21 mouse cellular contexts compared by ENCODE assay signal in genomic region chr4:131075326-131075932, GRCm38 (mm10).
DNase-seq lines count a peak whose midpoint lies in the region; ATAC-seq and TF ChIP-seq lines count a peak whose summit lies in the region.
"Had no signal": no experiment of that assay in that cellular context is flagged by ENCODE, and none has a peak within 500 bp of the region (broad histone marks: within the 10 kb centered on the region; RNA-seq: fewer than 3 reads in every experiment).

No protein-coding gene starts in this region.

- peak overlapping the region; percentile 59; the same call in 1 of the 2 replicates for H3K27ac ChIP-seq in forebrain, embryonic 12.5 days
- no peak overlapping the region for H3K27ac ChIP-seq in forebrain, embryonic 14.5 days (ENCODE audit: low read depth, low read length)
- no peak overlapping the region; the same call in 1 of the 2 replicates for H3K27ac ChIP-seq in midbrain, embryonic 11.5 days (ENCODE audit: low read depth, low read length)
- no peak overlapping the region; the same call in 1 of the 2 replicates for H3K27ac ChIP-seq in midbrain, postnatal 0 days (ENCODE audit: low read depth, low read length)
- no peak overlapping the region for H3K27ac ChIP-seq in intestine, embryonic 15.5 days
- H3K27ac ChIP-seq: embryonic facial prominence, embryonic 15.5 days; heart, embryonic 10.5 days; kidney, embryonic 15.5 days; neural tube, embryonic 15.5 days had no signal

- no peak for TF ChIP-seq CTCF in midbrain, postnatal 0 days (IDR thresholded peaks at IDR 0.05)

- H3K36me3 ChIP-seq in forebrain, embryonic 12.5 days (replicated peaks), result no peaks in the 10 kb centered on the region
- H3K36me3 ChIP-seq in forebrain, embryonic 14.5 days (ENCODE audit: control insufficient read depth, insufficient read depth, low read length), result no peaks in the 10 kb centered on the region
- H3K36me3 ChIP-seq in midbrain, embryonic 11.5 days (ENCODE audit: control insufficient read depth, insufficient read depth, low read length), result no peaks in the 10 kb centered on the region
- no peaks in the 10 kb centered on the region for H3K36me3 ChIP-seq in midbrain, postnatal 0 days (ENCODE audit: insufficient read depth, low read length)
- H3K36me3 ChIP-seq in intestine, embryonic 15.5 days, result no peaks in the 10 kb centered on the region
- H3K36me3 ChIP-seq: embryonic facial prominence, embryonic 15.5 days; heart, embryonic 10.5 days; kidney, embryonic 15.5 days; neural tube, embryonic 15.5 days had no signal

- H3K27me3 ChIP-seq in forebrain, embryonic 12.5 days, result 0 out of 2 replicates have a peak, but pooled peaks cover 5% of the 10 kb centered on the region
- no peaks in the 10 kb centered on the region for H3K27me3 ChIP-seq in forebrain, embryonic 14.5 days (replicated peaks; ENCODE audit: control insufficient read depth, insufficient read depth, low read length)
- H3K27me3 ChIP-seq in midbrain, embryonic 11.5 days (ENCODE audit: control insufficient read depth, insufficient read depth, low read length), result peaks cover 20% of the 10 kb centered on the region
- H3K27me3 ChIP-seq in midbrain, postnatal 0 days (ENCODE audit: insufficient read depth, low read length), result no peaks in the 10 kb centered on the region; the same call in 1 of the 2 replicates
- H3K27me3 ChIP-seq in intestine, embryonic 15.5 days (replicated peaks), result no peaks in the 10 kb centered on the region
- H3K27me3 ChIP-seq: embryonic facial prominence, embryonic 15.5 days; kidney, embryonic 15.5 days; neural tube, embryonic 15.5 days had no signal

- H3K9me3 ChIP-seq in forebrain, embryonic 12.5 days, result no peaks in the 10 kb centered on the region
- no peaks in the 10 kb centered on the region for H3K9me3 ChIP-seq in forebrain, embryonic 14.5 days (replicated peaks; ENCODE audit: control insufficient read depth, low read length)
- H3K9me3 ChIP-seq in midbrain, embryonic 11.5 days (ENCODE audit: control insufficient read depth, low read length), result no peaks in the 10 kb centered on the region
- no peaks in the 10 kb centered on the region; the same call in 1 of the 2 replicates for H3K9me3 ChIP-seq in midbrain, postnatal 0 days (ENCODE audit: low read length)
- H3K9me3 ChIP-seq in intestine, embryonic 15.5 days, result no peaks in the 10 kb centered on the region
- H3K9me3 ChIP-seq: embryonic facial prominence, embryonic 15.5 days; heart, embryonic 10.5 days; kidney, embryonic 15.5 days; neural tube, embryonic 15.5 days had no signal

- WGBS in forebrain, embryonic 12.5 days, result 29% methylated on average over 8 of the region's 8 CpGs
- 23% methylated on average over 8 of the region's 8 CpGs for WGBS in forebrain, embryonic 14.5 days
- 10% methylated on average over 8 of the region's 8 CpGs for WGBS in midbrain, embryonic 11.5 days
- WGBS in midbrain, postnatal 0 days, result 14% methylated on average over 8 of the region's 8 CpGs
- WGBS in intestine, embryonic 15.5 days, result 52% methylated on average over 8 of the region's 8 CpGs

- ATAC-seq in cerebellum, adult (ENCODE audit: insufficient number of reproducible peaks, low FRiP score, low TSS enrichment), result no peak
- no peak for ATAC-seq in forebrain, embryonic 12.5 days (ENCODE audit: low FRiP score)
- no peak for ATAC-seq in forebrain, embryonic 14.5 days
- peak; percentile 76 for ATAC-seq in midbrain, embryonic 11.5 days (ENCODE audit: low FRiP score)
- ATAC-seq in midbrain, postnatal 0 days (ENCODE audit: low FRiP score), result no peak
- no peak for ATAC-seq in intestine, embryonic 15.5 days
- ATAC-seq: liver, postnatal 0 days had no signal

- no peak overlapping the region for H3K9ac ChIP-seq in forebrain, embryonic 12.5 days
- no peak overlapping the region for H3K9ac ChIP-seq in forebrain, embryonic 14.5 days (ENCODE audit: low read length)
- H3K9ac ChIP-seq in midbrain, embryonic 11.5 days (ENCODE audit: low read length), result peak overlapping the region; percentile 33; the same call in 1 of the 2 replicates
- no peak overlapping the region for H3K9ac ChIP-seq in midbrain, postnatal 0 days (replicated peaks; ENCODE audit: low read length, poor library complexity, severe bottlenecking)
- H3K9ac ChIP-seq in intestine, embryonic 15.5 days, result no peak overlapping the region
- H3K9ac ChIP-seq: embryonic facial prominence, embryonic 15.5 days; kidney, embryonic 15.5 days; liver, postnatal 0 days; neural tube, embryonic 15.5 days had no signal

- H3K4me2 ChIP-seq in forebrain, embryonic 12.5 days, result no peak overlapping the region
- H3K4me2 ChIP-seq in forebrain, embryonic 14.5 days (ENCODE audit: low read length), result no peak overlapping the region
- H3K4me2 ChIP-seq in midbrain, embryonic 11.5 days, result no peak overlapping the region
- no peak overlapping the region for H3K4me2 ChIP-seq in midbrain, postnatal 0 days (ENCODE audit: low read depth, low read length, poor library complexity, severe bottlenecking)
- H3K4me2 ChIP-seq in intestine, embryonic 15.5 days (replicated peaks), result no peak overlapping the region
- H3K4me2 ChIP-seq: embryonic facial prominence, embryonic 15.5 days; kidney, embryonic 15.5 days; neural tube, embryonic 15.5 days had no signal

- peak; percentile 53 to 62 for DNase-seq in cerebellum, postnatal 10 days
- DNase-seq in forebrain, embryonic 14.5 days (ENCODE audit: low spot score), result no peak
- no peak for DNase-seq in midbrain, embryonic 11.5 days (ENCODE audit: low spot score, missing footprints)
- peak; percentile 44 for DNase-seq in midbrain, postnatal 0 days (ENCODE audit: low spot score)
- DNase-seq: adrenal gland, postnatal 10 days; cerebellum, adult 9-11 months; heart, postnatal 4 days; kidney, adult 11 months; layer of hippocampus, adult 9-11 months; liver, postnatal 0 days; lung, postnatal 10 days; right cerebral cortex, adult 18-20 months; right cerebral cortex, postnatal 4 days; thymus, postnatal 25 days had no signal

- H3K4me1 ChIP-seq in forebrain, embryonic 12.5 days, result peaks cover 30% of the 10 kb centered on the region
- peaks cover 9% of the 10 kb centered on the region; the same call in 1 of the 2 replicates for H3K4me1 ChIP-seq in forebrain, embryonic 14.5 days (ENCODE audit: control insufficient read depth, insufficient read depth, low read length)
- H3K4me1 ChIP-seq in midbrain, embryonic 11.5 days (ENCODE audit: control insufficient read depth, insufficient read depth, low read length), result peaks cover 32% of the 10 kb centered on the region
- H3K4me1 ChIP-seq in midbrain, postnatal 0 days (ENCODE audit: insufficient read depth, low read length), result no peaks in the 10 kb centered on the region
- no peaks in the 10 kb centered on the region for H3K4me1 ChIP-seq in intestine, embryonic 15.5 days (replicated peaks)
- H3K4me1 ChIP-seq: embryonic facial prominence, embryonic 15.5 days; kidney, embryonic 15.5 days had no signal

- H3K4me3 ChIP-seq in forebrain, embryonic 12.5 days (replicated peaks), result no peak overlapping the region
- H3K4me3 ChIP-seq in forebrain, embryonic 14.5 days (ENCODE audit: low read depth, low read length), result no peak overlapping the region
- H3K4me3 ChIP-seq in midbrain, embryonic 11.5 days (ENCODE audit: low read depth, low read length), result no peak overlapping the region
- H3K4me3 ChIP-seq in midbrain, postnatal 0 days (ENCODE audit: low read depth, low read length), result no peak overlapping the region
- H3K4me3 ChIP-seq in intestine, embryonic 15.5 days (replicated peaks), result no peak overlapping the region
- H3K4me3 ChIP-seq: embryonic facial prominence, embryonic 15.5 days; heart, embryonic 10.5 days; kidney, embryonic 15.5 days; neural tube, embryonic 15.5 days had no signal

Comparison
In these comparisons a context has a peak if more than half of its experiments do, and no peak if none do; other contexts are left out.
1. DNase-seq: peak in cerebellum, postnatal 10 days (2 of 2) and midbrain, postnatal 0 days (single experiment); none in forebrain, embryonic 14.5 days (single experiment) and midbrain, embryonic 11.5 days (single experiment).